Mouse (Mus musculus): ENCODE measurements around the gene Ripor3. TPM values are rescaled to one million over a fixed set of nuclear protein-coding genes. Genes with fewer than 3 reads are reported as not detected.

Ripor3 gene
- polyA plus RNA-seq, 1 experiment from 2014 or later: 1.4 TPM

- ATAC-seq (no peak), DNase-seq (no peak)
- TF ChIP-seq EP300 (IDR thresholded peaks at IDR 0.05; ENCODE audit: low read depth) (no peak), CTCF (IDR thresholded peaks at IDR 0.05; ENCODE audit: low read depth) (no peak)
- H3K4me2 ChIP-seq (ENCODE audit: low read depth, low read length): no peak overlapping the region
- H3K36me3 ChIP-seq (replicated peaks; ENCODE audit: insufficient read depth, low read length): no peaks in the 10 kb centered on the region
- no peak overlapping the region for H3K4me3 ChIP-seq (ENCODE audit: low read depth, low read length)
- no peaks in the 10 kb centered on the region for H3K4me1 ChIP-seq (ENCODE audit: insufficient read depth)
- no peak overlapping the region for H3K27ac ChIP-seq (ENCODE audit: low read depth)
- H3K27me3 ChIP-seq (ENCODE audit: insufficient read depth, low read length): no peaks in the 10 kb centered on the region
- no peak overlapping the region for H3K9ac ChIP-seq (replicated peaks)
- WGBS (ENCODE audit: insufficient replicate concordance): 81% methylated on average over 6 of the region's 6 CpGs
- H3K9me3 ChIP-seq (ENCODE audit: low read length): no peaks in the 10 kb centered on the region
These were observed 25.5 kb upstream of the Ripor3 start for GRCm38 (mm10) chr2:168035907-168036306.

- ATAC-seq: 0 out of 2 replicates have a peak, but pooled peaks have one; percentile 17
- no peak for TF ChIP-seq EP300 (IDR thresholded peaks at IDR 0.05; ENCODE audit: low read depth)
- no peak for TF ChIP-seq CTCF (IDR thresholded peaks at IDR 0.05; ENCODE audit: low read depth)
- no peak for DNase-seq
- Histone ChIP-seq H3K4me2 (ENCODE audit: low read depth, low read length) (no peak overlapping the region), H3K27ac (ENCODE audit: low read depth) (no peak overlapping the region), H3K4me3 (ENCODE audit: low read depth, low read length) (no peak overlapping the region), H3K4me1 (ENCODE audit: insufficient read depth) (no peaks in the 10 kb centered on the region), H3K9me3 (ENCODE audit: low read length) (no peaks in the 10 kb centered on the region), H3K9ac (replicated peaks) (no peak overlapping the region), H3K27me3 (ENCODE audit: insufficient read depth, low read length) (no peaks in the 10 kb centered on the region), H3K36me3 (replicated peaks; ENCODE audit: insufficient read depth, low read length) (no peaks in the 10 kb centered on the region)
- WGBS (ENCODE audit: insufficient replicate concordance): 29% methylated on average over 10 of the region's 10 CpGs
These were observed 23.5 kb upstream of the Ripor3 start for GRCm38 (mm10) chr2:168033905-168034304.

GRCm38 (mm10) chr2:168031842-168032241, 21.4 kb upstream of the Ripor3 start:
- DNase-seq (no peak), ATAC-seq (no peak)
- Histone ChIP-seq H3K27me3 (ENCODE audit: insufficient read depth, low read length) (no peaks in the 10 kb centered on the region), H3K27ac (ENCODE audit: low read depth) (no peak overlapping the region), H3K9ac (replicated peaks) (no peak overlapping the region), H3K4me3 (ENCODE audit: low read depth, low read length) (no peak overlapping the region), H3K36me3 (replicated peaks; ENCODE audit: insufficient read depth, low read length) (no peaks in the 10 kb centered on the region), H3K4me1 (ENCODE audit: insufficient read depth) (no peaks in the 10 kb centered on the region), H3K4me2 (ENCODE audit: low read depth, low read length) (no peak overlapping the region), H3K9me3 (ENCODE audit: low read length) (peaks cover 3% of the 10 kb centered on the region; the same call in 1 of the 2 replicates)
- TF ChIP-seq CTCF (IDR thresholded peaks at IDR 0.05; ENCODE audit: low read depth) (no peak), EP300 (IDR thresholded peaks at IDR 0.05; ENCODE audit: low read depth) (no peak)
- WGBS (ENCODE audit: insufficient replicate concordance): 87% methylated on average over 2 of the region's 2 CpGs

GRCm38 (mm10) chr2:168028376-168028775, 18.0 kb upstream of the Ripor3 start:
- no peak overlapping the region for H3K4me2 ChIP-seq (ENCODE audit: low read depth, low read length)
- no peaks in the 10 kb centered on the region for H3K4me1 ChIP-seq (ENCODE audit: insufficient read depth)
- H3K9ac ChIP-seq (replicated peaks): no peak overlapping the region
- 91% methylated on average over 3 of the region's 3 CpGs for WGBS (ENCODE audit: insufficient replicate concordance)
- H3K36me3 ChIP-seq (replicated peaks; ENCODE audit: insufficient read depth, low read length): no peaks in the 10 kb centered on the region
- TF ChIP-seq CTCF (IDR thresholded peaks at IDR 0.05; ENCODE audit: low read depth) (peak; percentile 27), EP300 (IDR thresholded peaks at IDR 0.05; ENCODE audit: low read depth) (no peak)
- no peak overlapping the region for H3K4me3 ChIP-seq (ENCODE audit: low read depth, low read length)
- ATAC-seq: no peak
- no peak for DNase-seq
- no peak overlapping the region for H3K27ac ChIP-seq (ENCODE audit: low read depth)
- peaks cover 3% of the 10 kb centered on the region; the same call in 1 of the 2 replicates for H3K9me3 ChIP-seq (ENCODE audit: low read length)
- H3K27me3 ChIP-seq (ENCODE audit: insufficient read depth, low read length): no peaks in the 10 kb centered on the region

- Histone ChIP-seq H3K9me3 (ENCODE audit: low read length) (peaks cover 3% of the 10 kb centered on the region; the same call in 1 of the 2 replicates), H3K9ac (replicated peaks) (no peak overlapping the region), H3K4me3 (ENCODE audit: low read depth, low read length) (no peak overlapping the region), H3K27me3 (ENCODE audit: insufficient read depth, low read length) (no peaks in the 10 kb centered on the region), H3K27ac (ENCODE audit: low read depth) (no peak overlapping the region), H3K4me1 (ENCODE audit: insufficient read depth) (no peaks in the 10 kb centered on the region), H3K36me3 (replicated peaks; ENCODE audit: insufficient read depth, low read length) (no peaks in the 10 kb centered on the region), H3K4me2 (ENCODE audit: low read depth, low read length) (no peak overlapping the region)
- ATAC-seq: no peak
- DNase-seq: no peak
- 38% methylated on average over 3 of the region's 3 CpGs for WGBS (ENCODE audit: insufficient replicate concordance)
- TF ChIP-seq EP300 (IDR thresholded peaks at IDR 0.05; ENCODE audit: low read depth) (no peak), CTCF (IDR thresholded peaks at IDR 0.05; ENCODE audit: low read depth) (no peak)
These were observed 16.0 kb upstream of the Ripor3 start for GRCm38 (mm10) chr2:168026467-168026866.

- ATAC-seq (no peak), DNase-seq (no peak)
- Histone ChIP-seq H3K9me3 (ENCODE audit: low read length) (peaks cover 3% of the 10 kb centered on the region; the same call in 1 of the 2 replicates), H3K27me3 (ENCODE audit: insufficient read depth, low read length) (no peaks in the 10 kb centered on the region), H3K9ac (replicated peaks) (no peak overlapping the region), H3K4me1 (ENCODE audit: insufficient read depth) (no peaks in the 10 kb centered on the region), H3K27ac (ENCODE audit: low read depth) (no peak overlapping the region), H3K4me2 (ENCODE audit: low read depth, low read length) (no peak overlapping the region), H3K4me3 (ENCODE audit: low read depth, low read length) (no peak overlapping the region), H3K36me3 (replicated peaks; ENCODE audit: insufficient read depth, low read length) (no peaks in the 10 kb centered on the region)
- TF ChIP-seq CTCF (IDR thresholded peaks at IDR 0.05; ENCODE audit: low read depth): peak; percentile 50
- no peak for TF ChIP-seq EP300 (IDR thresholded peaks at IDR 0.05; ENCODE audit: low read depth)
- 81% methylated on average over 8 of the region's 8 CpGs for WGBS (ENCODE audit: insufficient replicate concordance)
These were observed 15.5 kb upstream of the Ripor3 start for GRCm38 (mm10) chr2:168025882-168026281.

- 71% methylated on average over 12 of the region's 12 CpGs for WGBS (ENCODE audit: insufficient replicate concordance)
- no peak for DNase-seq
- TF ChIP-seq EP300 (IDR thresholded peaks at IDR 0.05; ENCODE audit: low read depth) (no peak), CTCF (IDR thresholded peaks at IDR 0.05; ENCODE audit: low read depth) (no peak)
These were observed 14.8 kb upstream of the Ripor3 start for GRCm38 (mm10) chr2:168025174-168025573.

More at GRCm38 (mm10) chr2:168025174-168025573, 14.8 kb upstream of the Ripor3 start:
- H3K4me2 ChIP-seq (ENCODE audit: low read depth, low read length): no peak overlapping the region
- H3K27me3 ChIP-seq (ENCODE audit: insufficient read depth, low read length): no peaks in the 10 kb centered on the region
- no peaks in the 10 kb centered on the region for H3K36me3 ChIP-seq (replicated peaks; ENCODE audit: insufficient read depth, low read length)
- H3K9ac ChIP-seq (replicated peaks): no peak overlapping the region
- no peak for ATAC-seq
- no peak overlapping the region for H3K4me3 ChIP-seq (ENCODE audit: low read depth, low read length)
- peaks cover 3% of the 10 kb centered on the region; the same call in 1 of the 2 replicates for H3K9me3 ChIP-seq (ENCODE audit: low read length)
- H3K27ac ChIP-seq (ENCODE audit: low read depth): no peak overlapping the region
- no peaks in the 10 kb centered on the region for H3K4me1 ChIP-seq (ENCODE audit: insufficient read depth)
